ENCODE assay signal across 9 mouse cellular contexts in genomic region chr16:49164349-49165137, GRCm38 (mm10).
DNase-seq lines count a peak whose midpoint lies in the region; ATAC-seq and TF ChIP-seq lines count a peak whose summit lies in the region.
"Had no signal": no experiment of that assay in that cellular context is flagged by ENCODE, and none has a peak within 500 bp of the region (broad histone marks: within the 10 kb centered on the region; RNA-seq: fewer than 3 reads in every experiment).

No protein-coding gene starts in this region.

- H3K27ac ChIP-seq in liver, adult 2 months (replicated peaks; ENCODE audit: insufficient read depth, low read depth, low read length) = no peak overlapping the region
- H3K27ac ChIP-seq in liver, embryonic 11.5 days (ENCODE audit: low read depth, low read length) = no peak overlapping the region
- H3K27ac ChIP-seq in forebrain, embryonic 10.5 days = no peak overlapping the region
- H3K27ac ChIP-seq: embryonic facial prominence, embryonic 13.5 days had no signal

- TF ChIP-seq CTCF in liver, adult 2 months (IDR thresholded peaks at IDR 0.05; ENCODE audit: low read depth, low read length) = peak; percentile 56; the same call in 1 of the 2 replicates

- no peaks in the 10 kb centered on the region for H3K9me3 ChIP-seq in liver, embryonic 11.5 days (ENCODE audit: control insufficient read depth, low read length)
- no peaks in the 10 kb centered on the region for H3K9me3 ChIP-seq in forebrain, embryonic 10.5 days
- H3K9me3 ChIP-seq: embryonic facial prominence, embryonic 13.5 days had no signal

- no peaks in the 10 kb centered on the region for H3K4me1 ChIP-seq in liver, adult 2 months (ENCODE audit: control insufficient read depth, insufficient read depth, low read length)
- no peaks in the 10 kb centered on the region for H3K4me1 ChIP-seq in liver, embryonic 11.5 days (replicated peaks; ENCODE audit: control insufficient read depth, insufficient read depth, low read length)
- no peaks in the 10 kb centered on the region for H3K4me1 ChIP-seq in forebrain, embryonic 10.5 days
- H3K4me1 ChIP-seq: embryonic facial prominence, embryonic 13.5 days had no signal

- no peak overlapping the region for H3K9ac ChIP-seq in liver, adult 2 months (ENCODE audit: low read depth, low read length)
- no peak overlapping the region for H3K9ac ChIP-seq in liver, embryonic 11.5 days (ENCODE audit: low read depth, low read length)
- H3K9ac ChIP-seq: embryonic facial prominence, embryonic 13.5 days had no signal

- H3K27me3 ChIP-seq in liver, adult 2 months (ENCODE audit: control insufficient read depth, insufficient read depth, low read length) = no peaks in the 10 kb centered on the region
- no peaks in the 10 kb centered on the region for H3K27me3 ChIP-seq in liver, embryonic 11.5 days (replicated peaks; ENCODE audit: control insufficient read depth, insufficient read depth, low read length)
- no peaks in the 10 kb centered on the region for H3K27me3 ChIP-seq in forebrain, embryonic 10.5 days (ENCODE audit: poor library complexity, severe bottlenecking)
- H3K27me3 ChIP-seq: embryonic facial prominence, embryonic 13.5 days had no signal

- H3K4me2 ChIP-seq in liver, embryonic 11.5 days = no peak overlapping the region
- H3K4me2 ChIP-seq: embryonic facial prominence, embryonic 13.5 days had no signal

- peak; percentile 33 for DNase-seq in liver, adult 2 months (ENCODE audit: extremely low read depth, low read depth, low spot score)
- DNase-seq in liver, embryonic 11.5 days (ENCODE audit: low spot score) = no peak
- peak; percentile 14 for DNase-seq in c-Kit-positive CD71-positive TER-119-negative erythroid progenitor cells, embryonic 14.5 days (ENCODE audit: low read depth)
- DNase-seq in forebrain, embryonic 10.5 days (ENCODE audit: extremely low spot score, low spot score) = peak; percentile 49
- peak; percentile 44 for DNase-seq in hindlimb bud, embryonic 11.5 days (ENCODE audit: extremely low spot score, low read depth, low spot score)
- DNase-seq in left cerebral cortex, adult 11 months (ENCODE audit: low spot score) = peak; percentile 17
- peak; percentile 69 for DNase-seq in mesoderm, embryonic 11.5 days (ENCODE audit: low read depth, low spot score)
- DNase-seq in right cerebral cortex, postnatal 36 days (ENCODE audit: low spot score in 2 of 2) = peak; percentile 30 to 41

- 31% methylated on average over 7 of the region's 7 CpGs for WGBS in liver, adult 2 months
- 36% methylated on average over 7 of the region's 7 CpGs for WGBS in liver, embryonic 11.5 days
- 44% methylated on average over 7 of the region's 7 CpGs for WGBS in forebrain, embryonic 10.5 days

- H3K36me3 ChIP-seq in liver, adult 2 months (ENCODE audit: control insufficient read depth, insufficient read depth, low read length) = no peaks in the 10 kb centered on the region
- no peaks in the 10 kb centered on the region for H3K36me3 ChIP-seq in liver, embryonic 11.5 days (ENCODE audit: control insufficient read depth, insufficient read depth, low read length)
- H3K36me3 ChIP-seq in forebrain, embryonic 10.5 days (replicated peaks) = no peaks in the 10 kb centered on the region
- H3K36me3 ChIP-seq: embryonic facial prominence, embryonic 13.5 days had no signal

- no peaks in the 10 kb centered on the region for H3K79me2 ChIP-seq in liver, adult 2 months (ENCODE audit: control insufficient read depth, insufficient read depth, low read length)

- no peak overlapping the region for H3K4me3 ChIP-seq in liver, adult 2 months (ENCODE audit: insufficient read depth, low read depth, low read length)
- no peak overlapping the region for H3K4me3 ChIP-seq in liver, embryonic 11.5 days (ENCODE audit: low read depth, low read length)
- H3K4me3 ChIP-seq in forebrain, embryonic 10.5 days = no peak overlapping the region
- H3K4me3 ChIP-seq: embryonic facial prominence, embryonic 13.5 days had no signal

- no peak for ATAC-seq in liver, embryonic 11.5 days (replicated peaks; ENCODE audit: low FRiP score)

- TF ChIP-seq POLR2A in liver, adult 2 months (IDR thresholded peaks at IDR 0.05; ENCODE audit: extremely low read depth, insufficient read depth, low read length) = no peak
